Mouse (Mus musculus): ENCODE measurements around the gene Ift52. TPM values are rescaled to one million over a fixed set of nuclear protein-coding genes. Genes with fewer than 3 reads are reported as not detected.

Gene Ift52
- polyA plus RNA-seq, 1 experiment = 34.3 TPM

DNA sequence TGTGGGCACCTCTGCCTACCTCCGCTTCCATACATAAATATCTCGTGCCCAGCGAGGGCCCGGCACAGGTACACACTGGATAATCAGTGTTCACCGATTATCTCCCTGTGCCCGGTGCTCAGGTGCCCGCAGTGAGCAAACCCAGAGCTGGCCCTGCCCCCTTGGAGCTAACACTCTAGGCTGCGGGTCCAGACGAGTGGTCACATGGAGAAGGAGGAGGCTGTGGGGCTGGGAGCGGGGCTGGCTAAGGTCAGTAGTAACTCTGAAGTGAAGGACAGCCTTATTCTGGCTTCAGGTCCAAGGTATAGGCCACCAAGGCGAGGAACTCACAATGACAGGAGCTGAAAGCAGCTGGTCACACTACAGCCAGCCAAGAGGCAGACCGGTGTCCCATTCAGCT lies 57.7 kb downstream of the Ift52 start:
- DNase-seq (ENCODE audit: low read depth) = no peak

DNA sequence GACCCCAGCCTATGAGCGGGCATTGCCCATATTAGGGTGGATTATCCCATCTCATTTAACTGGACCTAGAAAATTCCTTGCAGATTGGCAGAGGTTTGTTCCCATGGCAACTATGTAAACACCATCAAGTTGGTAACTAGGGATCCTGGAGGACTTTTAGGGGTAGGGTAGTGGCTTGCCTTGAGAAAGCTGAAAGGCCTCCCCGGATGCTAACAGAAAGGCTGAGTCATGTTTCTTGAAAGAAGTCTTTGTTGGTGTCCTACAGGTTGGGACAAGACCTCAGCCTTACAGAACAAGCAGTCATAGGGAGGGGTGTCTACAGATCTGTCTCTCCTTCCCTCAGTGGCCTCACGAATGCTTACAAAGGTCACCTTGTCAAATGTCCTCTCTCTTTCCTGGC lies 58.1 kb downstream of the Ift52 start:
- no peak for DNase-seq (ENCODE audit: low read depth)

DNA sequence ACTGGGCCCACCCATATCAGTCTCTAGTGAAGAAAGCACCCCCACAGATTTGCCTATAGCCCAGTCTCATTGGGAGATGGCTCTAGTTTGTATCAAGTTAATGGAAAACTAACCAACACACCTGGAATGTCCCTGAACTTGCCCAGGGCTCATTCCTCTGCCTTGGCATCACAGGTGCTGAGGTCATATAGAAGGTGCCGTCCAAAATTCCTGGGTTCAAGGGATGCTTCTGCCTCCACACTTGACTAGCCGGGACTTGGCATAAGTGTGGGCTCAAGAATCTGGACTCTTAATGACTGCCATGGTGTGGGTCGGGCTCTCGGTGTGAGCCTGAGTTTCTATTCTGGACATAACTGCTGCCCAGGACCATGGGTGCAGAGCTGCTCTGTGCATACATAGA lies 61.9 kb downstream of the Ift52 start:
- DNase-seq (ENCODE audit: low read depth) = no peak

DNA sequence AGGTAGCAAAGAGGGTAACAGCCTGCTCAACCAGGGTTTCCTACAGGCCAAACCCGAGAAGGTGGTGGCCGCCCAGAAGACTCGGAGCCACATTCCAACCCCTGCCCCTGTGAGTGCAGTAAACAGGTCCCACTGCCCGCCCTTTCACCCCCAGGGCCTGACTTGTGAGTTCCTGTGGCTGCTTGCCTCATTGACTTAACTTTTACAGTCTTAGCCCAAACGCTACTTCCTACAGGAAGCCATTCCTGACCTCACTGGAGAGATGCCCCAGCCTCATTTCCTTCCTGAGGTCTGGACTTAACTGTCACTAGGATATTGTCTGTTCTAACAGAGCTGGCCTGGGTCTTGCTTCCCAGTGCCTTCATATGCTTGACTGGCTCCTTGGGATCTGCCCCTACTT lies 65.4 kb downstream of the Ift52 start:
- DNase-seq (ENCODE audit: low read depth) = no peak

DNA sequence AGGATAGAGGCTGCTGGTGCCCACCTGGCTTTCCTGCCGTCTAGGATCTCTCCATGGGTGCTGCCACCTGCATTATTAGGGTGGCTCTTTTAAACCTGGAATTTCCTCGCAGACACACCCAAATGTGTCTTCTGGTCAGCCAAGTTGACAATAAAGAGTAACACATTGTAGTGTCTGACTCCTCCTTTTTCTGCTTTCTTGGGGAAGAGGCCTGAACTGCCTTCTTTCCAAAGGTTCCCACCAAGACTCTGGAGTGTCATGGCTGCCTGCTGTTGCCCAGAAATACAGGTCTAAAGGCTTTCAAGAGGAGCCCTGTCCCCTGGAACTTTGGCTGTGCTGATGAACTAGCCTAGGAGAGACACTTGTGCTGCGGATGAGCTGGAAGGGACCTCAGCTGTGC lies 67.4 kb downstream of the Ift52 start:
- no peak for DNase-seq (ENCODE audit: low read depth)

DNA sequence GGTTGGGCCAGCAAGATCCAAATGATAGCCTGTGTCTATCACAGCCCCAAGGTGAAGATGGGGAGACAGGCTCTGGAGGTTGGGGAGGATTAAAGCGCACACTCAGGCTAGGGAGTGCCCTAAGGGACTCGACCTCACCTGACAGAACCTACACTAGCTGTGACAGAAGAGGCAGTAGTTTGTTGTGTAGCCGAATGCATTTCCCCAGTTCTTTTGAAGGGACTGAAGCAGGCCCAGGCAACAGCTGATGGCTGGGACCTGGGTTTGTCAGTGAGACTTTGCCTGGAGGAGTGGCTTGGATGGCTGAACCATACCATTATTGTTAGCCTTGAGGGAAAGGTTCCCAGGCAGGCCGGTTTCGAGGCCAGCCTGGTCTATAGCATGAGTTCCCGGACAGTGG lies 67.9 kb downstream of the Ift52 start:
- DNase-seq (ENCODE audit: low read depth) = no peak

DNA sequence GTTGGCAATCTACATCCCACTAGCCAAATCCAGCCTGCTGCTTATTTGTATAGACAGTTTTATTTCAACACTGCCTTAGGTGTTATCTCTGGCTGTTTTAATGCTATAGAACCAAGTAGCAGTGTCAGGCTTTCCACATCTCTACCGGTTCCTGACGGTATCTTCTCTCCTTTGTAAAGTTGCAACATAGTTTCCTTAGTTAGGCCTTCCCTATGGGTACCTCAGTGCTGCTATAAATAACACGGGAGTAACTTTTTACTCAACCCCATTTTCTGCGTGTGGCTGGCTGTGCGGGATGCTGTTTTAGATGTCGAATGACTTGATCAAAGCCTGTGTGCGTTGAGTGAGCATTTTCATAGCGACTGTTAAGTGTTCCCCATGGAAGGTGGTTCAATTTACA lies 69.4 kb downstream of the Ift52 start:
- no peak for DNase-seq (ENCODE audit: low read depth)

DNA sequence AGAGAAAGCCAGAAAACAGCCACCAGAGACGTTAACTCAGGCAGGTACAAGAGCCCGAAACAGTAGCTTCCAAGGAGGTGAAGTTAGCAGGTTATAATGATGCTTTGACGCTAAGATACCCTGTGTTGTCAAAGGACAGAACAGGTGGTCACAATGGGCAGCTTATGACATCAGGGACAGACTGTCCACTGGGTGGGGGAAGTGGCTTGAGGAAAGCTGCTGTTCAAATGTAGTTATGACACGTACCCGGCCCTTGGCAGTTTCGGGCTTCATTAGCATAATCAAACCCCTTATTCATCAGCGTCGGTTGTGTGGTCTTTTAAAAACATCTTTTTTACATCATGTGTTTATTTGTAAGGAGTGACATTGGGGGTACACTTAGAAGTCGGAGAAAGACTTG lies 70.6 kb downstream of the Ift52 start, which contains the start of gene Gtsf1l:
TSS of gene Gtsf1l (minus strand) at position 128 of the 400 bp plus-strand sequence.
- no peak for DNase-seq (ENCODE audit: low read depth)

DNA sequence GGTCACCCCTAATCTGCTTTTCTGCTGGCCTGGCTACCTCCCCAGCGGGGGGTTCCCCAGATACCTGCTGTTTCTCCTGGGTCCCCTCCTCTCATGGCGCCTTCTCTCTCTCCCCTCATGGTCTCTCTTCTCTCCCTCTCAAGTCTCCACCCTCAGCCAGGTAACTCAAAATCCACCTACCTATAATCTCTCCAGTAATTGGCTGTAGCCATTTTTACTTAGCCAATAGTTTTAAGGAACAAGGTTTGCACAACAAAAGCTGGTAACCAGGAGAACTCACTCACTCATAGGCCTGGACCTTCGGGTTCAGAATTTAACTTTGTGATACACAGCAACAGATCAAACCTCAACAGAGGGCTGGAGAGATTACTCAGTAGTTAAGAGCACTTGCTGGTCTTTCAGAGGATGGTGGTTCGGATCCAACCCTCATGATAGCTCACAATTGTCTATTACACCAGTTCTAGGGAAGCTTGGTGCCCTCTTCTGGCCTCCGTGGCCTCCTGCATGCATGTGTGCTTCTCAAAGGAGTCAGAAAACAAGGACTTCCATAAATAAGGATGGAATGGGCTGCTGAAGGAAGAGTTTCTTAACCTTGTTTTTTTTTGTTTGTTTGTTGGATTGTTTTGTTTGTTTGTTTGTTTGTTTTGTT lies 72.4 kb downstream of the Ift52 start:
- no peak for DNase-seq (ENCODE audit: low read depth)

DNA sequence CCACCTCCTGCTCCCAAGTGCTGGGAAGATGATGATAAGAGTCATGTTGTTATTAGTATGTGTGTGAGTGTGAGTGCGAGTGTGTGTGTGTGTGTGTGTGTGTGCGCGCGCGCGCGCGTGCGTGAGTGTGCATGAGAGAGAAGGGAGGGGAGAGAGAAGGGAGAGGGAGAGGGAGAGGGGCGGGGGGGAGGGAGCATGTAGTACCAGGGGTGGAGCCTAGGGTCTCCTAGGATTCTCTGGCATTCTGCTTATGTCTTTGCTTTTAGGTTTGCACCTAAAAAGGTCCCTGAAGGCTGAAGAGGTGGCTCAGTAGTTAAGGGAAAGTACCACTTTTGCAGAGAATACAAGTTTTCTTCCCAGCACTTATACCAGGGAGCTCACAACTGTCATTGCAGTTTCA lies 77.8 kb downstream of the Ift52 start:
- DNase-seq (ENCODE audit: low read depth) = no peak

Other genes with a start within 250 kb of the Ift52 start
- 78.1 and 85.3 TPM in 2 replicates for gene Srsf6, start 85.8 kb upstream of the Ift52 start, polyA plus RNA-seq (2012; rRNA removed)
- gene L3mbtl1, start 73.9 kb upstream of the Ift52 start, polyA plus RNA-seq (2012; rRNA removed) = 0.28 and 0.46 TPM in 2 replicates
- 0.09 and 0.12 TPM in 2 replicates for gene Sgk2, start 30.0 kb upstream of the Ift52 start, polyA plus RNA-seq (2012; rRNA removed)
- 1.7 and 2.2 TPM in 2 replicates for gene Mybl2, start 37.3 kb downstream of the Ift52 start, polyA plus RNA-seq (2012; rRNA removed)
- gene Gtsf1l, start 70.5 kb downstream of the Ift52 start, polyA plus RNA-seq (2012; rRNA removed) = 1.0 and 1.3 TPM in 2 replicates
- 1.9 and 2.3 TPM in 2 replicates for gene Tox2, start 185.8 kb downstream of the Ift52 start, polyA plus RNA-seq (2012; rRNA removed)